Mouse (Mus musculus): Measurements from ENCODE around the gene Xrcc5. TPM values are rescaled to one million over a fixed set of nuclear protein-coding genes. Genes with fewer than 3 reads are reported as not detected.

Gene Xrcc5
- polyA plus RNA-seq, 1 experiment from 2014 or later = 10.3 TPM

GRCm38 (mm10) chr1:72372913-72373312 lies 65.7 kb downstream of the Xrcc5 start:
- no peak for ATAC-seq
- Histone ChIP-seq H3K36me3 (replicated peaks; ENCODE audit: insufficient read depth, low read length) (0 out of 2 replicates have a peak, but pooled peaks cover 3% of the 10 kb centered on the region), H3K4me1 (ENCODE audit: insufficient read depth) (no peaks in the 10 kb centered on the region), H3K9ac (replicated peaks) (no peak overlapping the region), H3K9me3 (ENCODE audit: low read length) (no peaks in the 10 kb centered on the region), H3K27me3 (ENCODE audit: insufficient read depth, low read length) (no peaks in the 10 kb centered on the region), H3K4me3 (ENCODE audit: low read depth, low read length) (no peak overlapping the region), H3K4me2 (ENCODE audit: low read depth, low read length) (no peak overlapping the region), H3K27ac (ENCODE audit: low read depth) (no peak overlapping the region)
- 89% methylated on average over 3 of the region's 3 CpGs for WGBS (ENCODE audit: insufficient replicate concordance)
- TF ChIP-seq CTCF (IDR thresholded peaks at IDR 0.05; ENCODE audit: low read depth) (no peak), EP300 (IDR thresholded peaks at IDR 0.05; ENCODE audit: low read depth) (no peak)
- DNase-seq = no peak

GRCm38 (mm10) chr1:72373648-72374047 lies 66.4 kb downstream of the Xrcc5 start:
- DNase-seq (no peak), ATAC-seq (no peak)
- H3K27me3 ChIP-seq (ENCODE audit: insufficient read depth, low read length) = no peaks in the 10 kb centered on the region
- no peak overlapping the region for H3K27ac ChIP-seq (ENCODE audit: low read depth)
- H3K36me3 ChIP-seq (replicated peaks; ENCODE audit: insufficient read depth, low read length) = 0 out of 2 replicates have a peak, but pooled peaks cover 3% of the 10 kb centered on the region
- H3K4me3 ChIP-seq (ENCODE audit: low read depth, low read length) = no peak overlapping the region
- 81% methylated on average over 6 of the region's 6 CpGs for WGBS (ENCODE audit: insufficient replicate concordance)
- no peak overlapping the region for H3K4me2 ChIP-seq (ENCODE audit: low read depth, low read length)
- H3K9ac ChIP-seq (replicated peaks) = no peak overlapping the region
- no peak for TF ChIP-seq EP300 (IDR thresholded peaks at IDR 0.05; ENCODE audit: low read depth)
- TF ChIP-seq CTCF (IDR thresholded peaks at IDR 0.05; ENCODE audit: low read depth) = no peak
- H3K9me3 ChIP-seq (ENCODE audit: low read length) = no peaks in the 10 kb centered on the region
- no peaks in the 10 kb centered on the region for H3K4me1 ChIP-seq (ENCODE audit: insufficient read depth)

GRCm38 (mm10) chr1:72374049-72374448 lies 66.8 kb downstream of the Xrcc5 start:
- TF ChIP-seq CTCF (IDR thresholded peaks at IDR 0.05; ENCODE audit: low read depth) (no peak), EP300 (IDR thresholded peaks at IDR 0.05; ENCODE audit: low read depth) (no peak)
- 72% methylated on average over 4 of the region's 4 CpGs for WGBS (ENCODE audit: insufficient replicate concordance)
- DNase-seq (no peak), ATAC-seq (no peak)
- Histone ChIP-seq H3K4me1 (ENCODE audit: insufficient read depth) (no peaks in the 10 kb centered on the region), H3K27me3 (ENCODE audit: insufficient read depth, low read length) (no peaks in the 10 kb centered on the region), H3K9ac (replicated peaks) (no peak overlapping the region), H3K27ac (ENCODE audit: low read depth) (no peak overlapping the region), H3K9me3 (ENCODE audit: low read length) (no peaks in the 10 kb centered on the region), H3K4me3 (ENCODE audit: low read depth, low read length) (no peak overlapping the region), H3K4me2 (ENCODE audit: low read depth, low read length) (no peak overlapping the region), H3K36me3 (replicated peaks; ENCODE audit: insufficient read depth, low read length) (0 out of 2 replicates have a peak, but pooled peaks cover 3% of the 10 kb centered on the region)

GRCm38 (mm10) chr1:72378151-72378550 lies 70.9 kb downstream of the Xrcc5 start:
- WGBS (ENCODE audit: insufficient replicate concordance) = 75% methylated on average over 4 of the region's 4 CpGs
- Histone ChIP-seq H3K4me3 (ENCODE audit: low read depth, low read length) (no peak overlapping the region), H3K9ac (replicated peaks) (no peak overlapping the region), H3K27me3 (ENCODE audit: insufficient read depth, low read length) (no peaks in the 10 kb centered on the region), H3K27ac (ENCODE audit: low read depth) (no peak overlapping the region), H3K4me2 (ENCODE audit: low read depth, low read length) (no peak overlapping the region), H3K36me3 (replicated peaks; ENCODE audit: insufficient read depth, low read length) (peaks cover 8% of the 10 kb centered on the region; the same call in 1 of the 2 replicates), H3K4me1 (ENCODE audit: insufficient read depth) (no peaks in the 10 kb centered on the region), H3K9me3 (ENCODE audit: low read length) (no peaks in the 10 kb centered on the region)
- TF ChIP-seq EP300 (IDR thresholded peaks at IDR 0.05; ENCODE audit: low read depth) (no peak), CTCF (IDR thresholded peaks at IDR 0.05; ENCODE audit: low read depth) (no peak)
- DNase-seq (no peak), ATAC-seq (no peak)

GRCm38 (mm10) chr1:72379752-72380353 lies 72.6 kb downstream of the Xrcc5 start:
- no peak for DNase-seq
- Histone ChIP-seq H3K9me3 (ENCODE audit: low read length) (no peaks in the 10 kb centered on the region), H3K36me3 (replicated peaks; ENCODE audit: insufficient read depth, low read length) (peaks cover 8% of the 10 kb centered on the region; the same call in 1 of the 2 replicates), H3K9ac (replicated peaks) (no peak overlapping the region), H3K4me1 (ENCODE audit: insufficient read depth) (no peaks in the 10 kb centered on the region), H3K27ac (ENCODE audit: low read depth) (no peak overlapping the region), H3K4me3 (ENCODE audit: low read depth, low read length) (no peak overlapping the region), H3K4me2 (ENCODE audit: low read depth, low read length) (no peak overlapping the region), H3K27me3 (ENCODE audit: insufficient read depth, low read length) (no peaks in the 10 kb centered on the region)
- no peak for ATAC-seq
- TF ChIP-seq CTCF (IDR thresholded peaks at IDR 0.05; ENCODE audit: low read depth) (no peak), EP300 (IDR thresholded peaks at IDR 0.05; ENCODE audit: low read depth) (no peak)
- 91% methylated on average over 11 of the region's 11 CpGs for WGBS (ENCODE audit: insufficient replicate concordance)

- no peaks in the 10 kb centered on the region for H3K4me1 ChIP-seq (ENCODE audit: insufficient read depth)
- H3K9me3 ChIP-seq (ENCODE audit: low read length) = no peaks in the 10 kb centered on the region
- ATAC-seq = no peak
- no peaks in the 10 kb centered on the region for H3K27me3 ChIP-seq (ENCODE audit: insufficient read depth, low read length)
- 86% methylated on average over 3 of the region's 3 CpGs for WGBS (ENCODE audit: insufficient replicate concordance)
- H3K4me2 ChIP-seq (ENCODE audit: low read depth, low read length) = no peak overlapping the region
- peaks cover 8% of the 10 kb centered on the region; the same call in 1 of the 2 replicates for H3K36me3 ChIP-seq (replicated peaks; ENCODE audit: insufficient read depth, low read length)
- no peak for DNase-seq
- H3K27ac ChIP-seq (ENCODE audit: low read depth) = no peak overlapping the region
- H3K9ac ChIP-seq (replicated peaks) = no peak overlapping the region
- no peak for TF ChIP-seq CTCF (IDR thresholded peaks at IDR 0.05; ENCODE audit: low read depth)
- TF ChIP-seq EP300 (IDR thresholded peaks at IDR 0.05; ENCODE audit: low read depth) = no peak
- H3K4me3 ChIP-seq (ENCODE audit: low read depth, low read length) = no peak overlapping the region
Observed at GRCm38 (mm10) chr1:72380544-72380943, 73.3 kb downstream of the Xrcc5 start.
